Mouse (Mus musculus) kidney, adult 11 months (tissue): Measurements from ENCODE around the gene Erich4.

Source experiments
- DNase-seq: peaks from one replicate; pipeline ENCODE4 v3.0.0; 2022

The Erich4 gene

DNA sequence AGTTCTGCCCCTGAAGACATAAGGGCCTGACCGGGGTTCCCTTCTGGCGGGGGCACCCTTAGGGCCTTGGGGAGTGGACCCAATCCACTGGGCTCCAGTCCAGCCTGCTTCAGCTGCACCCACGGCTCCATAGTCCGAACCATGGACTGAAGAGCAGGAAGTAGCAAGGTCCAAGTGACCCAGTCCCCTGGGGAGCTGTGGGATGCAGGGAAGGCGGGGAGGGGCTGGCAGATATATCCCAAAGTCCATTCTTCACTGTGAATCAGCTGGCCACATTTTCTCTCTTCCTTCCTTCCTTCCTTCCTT lies at the start of gene Erich4:
TSS of gene Erich4 (minus strand) at position 187 of the 306 bp plus-strand sequence.
- peak; percentile 91 for DNase-seq

- peak; percentile 100 for DNase-seq
These were observed 43.2 kb upstream of the Erich4 start, which contains the start of the genes Bckdha and Exosc5 for GRCm38 (mm10) chr7:25658657-25659472. Bckdha (minus strand) TSS chr7:25658981. Exosc5 (plus strand) TSS chr7:25659164.

DNA sequence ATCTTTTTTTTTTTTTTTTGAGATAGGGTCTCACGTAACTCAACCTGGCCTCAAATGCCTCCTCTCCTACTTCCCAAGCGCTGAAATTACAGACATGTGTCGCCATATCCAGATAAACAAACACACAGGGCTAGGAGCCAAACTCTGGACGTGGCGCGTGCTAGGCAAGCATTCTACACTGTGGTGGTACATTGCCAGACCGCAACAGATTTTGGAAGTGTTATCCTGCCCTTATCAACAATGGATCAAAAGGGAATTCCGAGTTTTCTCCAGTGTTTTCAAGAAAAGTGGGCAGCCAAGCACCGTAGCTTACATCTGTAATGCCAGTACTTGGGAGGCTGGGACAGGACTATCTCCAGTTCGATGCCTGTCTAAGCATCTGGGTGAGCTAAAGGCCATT lies 42.1 kb upstream of the Erich4 start:
- peak; percentile 30 for DNase-seq

- peak; percentile 85 for DNase-seq
These were observed 40.1 kb upstream of the Erich4 start for GRCm38 (mm10) chr7:25655601-25656428.

GRCm38 (mm10) chr7:25652244-25652759 lies 36.6 kb upstream of the Erich4 start:
- no peak for DNase-seq

GRCm38 (mm10) chr7:25651281-25651680 lies 35.6 kb upstream of the Erich4 start:
- DNase-seq: no peak

- DNase-seq: no peak
These were observed 34.1 kb upstream of the Erich4 start for GRCm38 (mm10) chr7:25649839-25650238.

GRCm38 (mm10) chr7:25647574-25648123 lies 32.0 kb upstream of the Erich4 start:
- no peak for DNase-seq

DNA sequence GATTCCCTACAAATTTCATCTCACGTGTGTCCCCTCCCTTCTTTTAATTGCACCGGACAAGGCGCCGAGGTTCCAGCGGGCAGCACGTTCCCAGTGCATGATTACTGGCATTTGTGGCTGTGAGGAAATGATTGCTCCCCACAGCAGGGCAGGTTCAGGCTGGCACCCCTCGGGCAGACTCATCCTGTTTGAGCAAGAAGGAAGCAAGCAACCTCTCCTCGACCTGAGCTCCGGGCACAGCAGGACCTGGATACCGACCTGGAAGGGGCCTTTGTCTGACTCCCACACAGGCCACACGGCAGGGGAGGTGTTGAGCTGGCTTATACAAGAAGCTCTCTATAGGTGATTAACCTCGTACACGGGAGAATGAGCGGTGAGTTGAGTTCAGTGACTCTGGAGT lies 29.4 kb upstream of the Erich4 start:
- DNase-seq: peak; percentile 60

DNA sequence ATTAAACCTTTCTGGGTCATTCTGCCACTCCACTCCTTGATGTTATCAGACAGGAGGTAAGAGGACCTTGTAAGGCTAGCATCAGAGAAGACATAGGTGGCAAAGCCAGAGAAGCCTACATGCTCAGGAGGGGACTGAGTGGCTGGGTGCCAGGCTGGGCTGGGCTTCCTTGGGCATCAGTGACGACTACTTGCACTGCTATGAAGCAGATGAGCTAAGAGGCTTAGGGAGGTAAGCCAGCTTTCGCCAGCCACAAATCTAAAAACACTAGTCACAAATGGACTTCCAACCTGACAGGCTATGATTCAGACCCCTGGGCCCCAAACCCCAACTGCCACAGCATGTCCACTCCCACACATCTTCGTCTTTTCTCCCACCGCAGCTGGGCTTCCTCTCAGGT lies 28.9 kb upstream of the Erich4 start:
- DNase-seq: no peak

GRCm38 (mm10) chr7:25644136-25644535 lies 28.4 kb upstream of the Erich4 start:
- no peak for DNase-seq

GRCm38 (mm10) chr7:25639754-25640153 lies 24.1 kb upstream of the Erich4 start:
- no peak for DNase-seq

GRCm38 (mm10) chr7:25637099-25637498 lies 21.4 kb upstream of the Erich4 start:
- no peak for DNase-seq

- no peak for DNase-seq
These were observed 20.7 kb upstream of the Erich4 start for GRCm38 (mm10) chr7:25636373-25636772.

DNA sequence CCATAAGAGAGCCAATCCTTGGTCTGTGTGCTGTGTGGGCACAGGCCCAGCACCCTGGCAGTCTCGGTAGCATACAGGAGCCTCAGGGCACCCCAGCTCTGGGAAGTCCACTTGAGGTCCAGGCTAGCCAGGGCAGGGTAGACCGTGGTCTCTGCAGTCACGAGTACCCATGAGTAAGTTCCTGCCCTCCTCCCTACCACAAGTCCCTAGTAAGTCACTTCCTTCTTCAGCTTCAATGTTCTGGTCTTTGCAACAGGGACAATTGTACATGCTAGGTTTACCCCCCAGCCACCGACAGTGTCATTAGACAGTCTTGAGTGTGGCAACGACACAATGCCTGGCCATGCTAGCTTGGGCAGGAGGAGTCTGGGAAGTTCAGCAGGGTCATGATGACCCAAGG lies 17.0 kb upstream of the Erich4 start:
- no peak for DNase-seq

DNA sequence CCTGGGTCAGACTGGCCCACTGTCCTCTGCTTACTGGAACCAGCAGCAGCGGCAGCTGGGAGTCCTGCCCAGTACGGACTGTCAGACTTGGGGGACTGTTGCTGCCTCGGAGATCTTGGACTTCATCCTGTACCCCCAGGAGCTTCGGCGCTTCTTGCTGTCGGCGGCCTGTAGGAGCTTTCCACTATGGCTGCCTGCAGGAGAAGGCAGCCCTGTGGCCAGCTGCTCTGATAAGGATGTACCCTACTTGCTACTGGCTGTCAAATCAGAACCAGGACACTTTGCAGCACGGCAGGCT lies 12.6 kb upstream of the Erich4 start:
- no peak for DNase-seq

DNA sequence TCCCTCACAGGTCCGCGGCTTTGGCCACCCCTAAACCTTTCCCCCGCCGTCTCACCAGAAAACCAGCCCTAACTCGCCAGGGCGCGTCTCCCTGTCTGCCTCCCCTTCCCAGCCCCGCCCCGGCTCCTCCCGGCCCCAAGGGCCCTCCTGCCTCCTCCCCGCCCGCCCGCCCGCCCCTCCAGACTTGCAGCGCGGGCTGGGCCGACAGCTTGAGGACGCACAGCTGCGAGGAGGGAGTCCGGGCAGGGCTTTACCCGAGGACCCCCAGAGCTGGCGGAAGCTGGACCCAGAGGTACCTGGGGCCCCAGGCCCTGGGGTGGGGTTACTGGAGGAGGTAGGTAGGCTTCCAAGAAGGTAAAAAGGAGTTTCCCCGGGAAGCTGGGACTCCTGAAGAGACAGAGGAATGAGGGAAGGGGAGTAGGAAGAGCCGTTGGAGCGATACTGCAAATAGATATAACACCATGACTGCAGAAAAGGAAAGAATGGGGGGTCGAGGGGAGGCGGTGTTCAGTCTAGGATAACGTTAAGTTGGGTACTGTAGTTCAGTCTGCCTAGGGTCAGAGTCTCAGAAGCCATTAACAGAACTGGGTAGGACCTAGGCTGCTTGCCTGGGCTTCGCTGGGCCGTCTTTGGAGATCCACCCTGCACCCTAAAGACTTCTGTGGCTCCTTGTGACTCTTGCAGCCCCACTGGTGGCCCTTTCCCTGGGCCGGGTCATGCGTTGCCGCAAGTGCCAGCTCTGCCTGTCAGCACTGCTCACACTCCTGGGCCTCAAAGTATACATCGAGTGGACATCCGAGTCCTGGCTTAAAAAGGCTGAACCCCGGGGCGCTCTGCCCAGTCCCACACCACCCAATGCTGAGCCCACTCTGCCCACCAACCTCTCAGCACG lies 12.0 kb upstream of the Erich4 start:
- peak; percentile 57 for DNase-seq

GRCm38 (mm10) chr7:25626509-25627430 lies 11.1 kb upstream of the Erich4 start, which contains the start of gene B3gnt8:
B3gnt8 (plus strand) TSS chr7:25626654.
- DNase-seq: peak; percentile 42

- DNase-seq: no peak
These were observed 10.0 kb upstream of the Erich4 start for GRCm38 (mm10) chr7:25625594-25626250.

GRCm38 (mm10) chr7:25624851-25625250 lies 9.2 kb upstream of the Erich4 start:
- DNase-seq: no peak

GRCm38 (mm10) chr7:25623857-25624370 lies 8.2 kb upstream of the Erich4 start:
- DNase-seq: no peak
